Mouse (Mus musculus): Measurements from ENCODE around the gene Speer4b. TPM values are rescaled to one million over a fixed set of nuclear protein-coding genes. Genes with fewer than 3 reads are reported as not detected.

The Speer4b gene
- not detected for polyA plus RNA-seq (2015; fragmentation: Illumina TruSeq; extraction: RNeasy Lipid Tissue Mini Kit (QIAGEN cat#74804); ENCODE audit: insufficient read depth, low read depth, low replicate concordance)

DNA sequence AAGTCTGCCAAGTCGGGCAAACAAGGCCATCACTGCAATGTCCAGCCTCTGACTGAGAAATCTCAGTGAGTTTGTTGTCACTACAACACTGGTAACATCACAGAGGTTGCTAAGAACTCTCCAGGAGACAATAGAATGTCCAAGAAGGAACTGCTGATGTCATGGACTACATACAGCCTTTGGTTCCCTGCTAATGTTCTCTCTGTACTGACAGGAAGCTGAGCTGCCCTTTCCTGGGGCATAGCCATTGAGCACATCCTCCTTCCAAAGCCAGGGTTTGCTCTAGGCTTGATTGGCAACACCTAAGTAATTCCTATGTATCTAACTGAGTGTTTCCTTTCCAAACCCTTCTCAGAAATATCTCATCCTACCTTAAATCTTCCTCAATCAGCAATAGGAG lies at the start of gene Speer4b:
Gene Speer4b, minus strand, starts transcription at position 101 of the 400 bp plus-strand sequence.

Measured in pancreas, adult 10 weeks (tissue).